Mouse (Mus musculus) intestine, postnatal 0 days (tissue): ENCODE measurements at regions not wholly inside any gene's neighbourhood (a gene's known extent, or its start where the extent isn't known, plus 50 kb on each side); places are given as distances from the start of the nearest gene placed in this dataset.

Experiments used
- ATAC-seq: fragments of 200-750 bp; cut with Nextera tagmentation; 2 replicates; pipeline ENCODE4 v1.8.0; 2017; ENCODE audit warnings: mild to moderate bottlenecking, moderate TSS enrichment, moderate library complexity
- H3K27ac ChIP-seq: fragments of 300-500 bp; sonication (generic); 2 replicates; pipeline ENCODE4 v1.5.1; 2014; ENCODE audit warnings: mild to moderate bottlenecking, low read depth, low read length, moderate library complexity
- H3K27me3 ChIP-seq: fragments of 300-500 bp; sonication (generic); replicated peaks from 2 replicates; pipeline ENCODE4 v1.6.1; 2014; ENCODE audit warnings: low read length, mixed read lengths; ENCODE audit not compliant: control insufficient read depth, insufficient read depth
- H3K36me3 ChIP-seq: fragments of 300-500 bp; sonication (generic); 2 replicates; pipeline ENCODE4 v1.6.1; 2014; ENCODE audit warnings: mild to moderate bottlenecking, moderate library complexity; ENCODE audit not compliant: control insufficient read depth, insufficient read depth
- H3K4me1 ChIP-seq: fragments of 300-500 bp; sonication (generic); replicated peaks from 2 replicates; pipeline ENCODE4 v1.6.1; 2014; ENCODE audit warnings: antibody characterized with exemption, low read length, mixed read lengths; ENCODE audit not compliant: control insufficient read depth, insufficient read depth
- H3K4me2 ChIP-seq: fragments of 300-500 bp; sonication (generic); replicated peaks from 2 replicates; pipeline ENCODE4 v1.6.1; 2014; ENCODE audit warnings: low read depth, mild to moderate bottlenecking, moderate library complexity
- H3K4me3 ChIP-seq: fragments of 300-500 bp; sonication (generic); 2 replicates; pipeline ENCODE4 v1.5.1; 2014; ENCODE audit warnings: low read depth, low read length
- H3K9ac ChIP-seq: fragments of 300-500 bp; sonication (generic); 2 replicates; pipeline ENCODE4 v1.6.1; 2014; ENCODE audit warnings: mild to moderate bottlenecking, low read depth, low read length
- H3K9me3 ChIP-seq: fragments of 300-500 bp; sonication (generic); 2 replicates; pipeline ENCODE4 v1.6.1; 2016; ENCODE audit warnings: mixed run types; ENCODE audit not compliant: control insufficient read depth
- CTCF ChIP-seq: sonication (generic); IDR thresholded peaks from 2 replicates; pipeline ENCODE4 v1.5.1; 2016; ENCODE audit warnings: low read depth, mild to moderate bottlenecking, control low read depth, antibody characterized with exemption, moderate library complexity
- WGBS: fragments of 180-500 bp; shearing (Covaris S2); extraction: QIAGEN DNeasy Blood & Tissue Kit; methylation state at CpG from one replicate; pipeline ENCODE4 v1.1.7; 2014; 5-methylcytosine and 5-hydroxymethylcytosine counted together

GRCm38 (mm10) chr13:60035536-60036130, 141.5 kb downstream of the Gas1 start:
- H3K9ac ChIP-seq, result no peak overlapping the region
- TF ChIP-seq CTCF, result no peak
- no peak overlapping the region for H3K4me3 ChIP-seq
- WGBS, result 80% methylated on average over 7 of the region's 7 CpGs
- no peaks in the 10 kb centered on the region for H3K27me3 ChIP-seq
- no peaks in the 10 kb centered on the region for H3K9me3 ChIP-seq
- no peaks in the 10 kb centered on the region for H3K4me1 ChIP-seq
- no peak overlapping the region for H3K4me2 ChIP-seq
- no peaks in the 10 kb centered on the region for H3K36me3 ChIP-seq
- no peak overlapping the region for H3K27ac ChIP-seq
- no peak for ATAC-seq

GRCm38 (mm10) chr13:60033116-60033515, 144.0 kb downstream of the Gas1 start:
- no peak overlapping the region for H3K4me2 ChIP-seq
- H3K9me3 ChIP-seq, result no peaks in the 10 kb centered on the region
- H3K4me1 ChIP-seq, result no peaks in the 10 kb centered on the region
- no peaks in the 10 kb centered on the region for H3K27me3 ChIP-seq
- WGBS, result 79% methylated on average over 2 of the region's 2 CpGs
- no peak for ATAC-seq
- no peak for TF ChIP-seq CTCF
- H3K27ac ChIP-seq, result no peak overlapping the region
- no peak overlapping the region for H3K9ac ChIP-seq
- no peaks in the 10 kb centered on the region for H3K36me3 ChIP-seq
- no peak overlapping the region for H3K4me3 ChIP-seq

GRCm38 (mm10) chr13:60032586-60032985, 144.6 kb downstream of the Gas1 start:
- 81% methylated on average over 5 of the region's 5 CpGs for WGBS
- no peak for ATAC-seq

GRCm38 (mm10) chr13:60029591-60029990, 147.6 kb downstream of the Gas1 start:
- H3K36me3 ChIP-seq, result no peaks in the 10 kb centered on the region
- no peak overlapping the region for H3K4me3 ChIP-seq
- no peak for ATAC-seq
- H3K9ac ChIP-seq, result no peak overlapping the region
- no peak overlapping the region for H3K4me2 ChIP-seq
- 63% methylated on average over 9 of the region's 9 CpGs for WGBS
- no peaks in the 10 kb centered on the region for H3K4me1 ChIP-seq
- no peaks in the 10 kb centered on the region for H3K9me3 ChIP-seq
- no peaks in the 10 kb centered on the region for H3K27me3 ChIP-seq
- no peak for TF ChIP-seq CTCF
- H3K27ac ChIP-seq, result no peak overlapping the region

More at GRCm38 (mm10) chr13:60032586-60032985, 144.6 kb downstream of the Gas1 start:
- Histone ChIP-seq H3K4me1 (no peaks in the 10 kb centered on the region), H3K9me3 (no peaks in the 10 kb centered on the region), H3K9ac (no peak overlapping the region), H3K4me2 (no peak overlapping the region), H3K27ac (no peak overlapping the region), H3K27me3 (no peaks in the 10 kb centered on the region), H3K36me3 (no peaks in the 10 kb centered on the region), H3K4me3 (no peak overlapping the region)
- no peak for TF ChIP-seq CTCF

GRCm38 (mm10) chr13:60020175-60020487, 157.0 kb downstream of the Gas1 start:
- ATAC-seq, result no peak
- no peaks in the 10 kb centered on the region for H3K36me3 ChIP-seq
- H3K27ac ChIP-seq, result no peak overlapping the region
- H3K4me1 ChIP-seq, result no peaks in the 10 kb centered on the region
- whole genome bisulfite sequencing, result 35% methylated on average over 5 of the region's 5 CpGs
- H3K4me2 ChIP-seq, result no peak overlapping the region
- no peaks in the 10 kb centered on the region for H3K27me3 ChIP-seq
- no peaks in the 10 kb centered on the region for H3K9me3 ChIP-seq
- TF ChIP-seq CTCF, result no peak
- no peak overlapping the region for H3K9ac ChIP-seq
- no peak overlapping the region for H3K4me3 ChIP-seq

- H3K36me3 ChIP-seq, result no peaks in the 10 kb centered on the region
- H3K4me1 ChIP-seq, result no peaks in the 10 kb centered on the region
- no peaks in the 10 kb centered on the region for H3K9me3 ChIP-seq
- peak; percentile 36; the same call in 1 of the 2 replicates for ATAC-seq
- no peak for TF ChIP-seq CTCF
- no peak overlapping the region for H3K9ac ChIP-seq
- no peaks in the 10 kb centered on the region for H3K27me3 ChIP-seq
- WGBS, result 24% methylated on average over 13 of the region's 13 CpGs
- H3K4me2 ChIP-seq, result no peak overlapping the region
- H3K4me3 ChIP-seq, result no peak overlapping the region
- H3K27ac ChIP-seq, result no peak overlapping the region
These were observed 157.6 kb downstream of the Gas1 start for GRCm38 (mm10) chr13:60019291-60020174.
